Mouse (Mus musculus) monocyte, adult 5-6 weeks (primary cell): Measurements from ENCODE around the gene Gm49387. TPM values are rescaled to one million over a fixed set of nuclear protein-coding genes. Genes with fewer than 3 reads are reported as not detected.

ENCODE experiments used
- total RNA-seq: library from RNA; stranded (forward); fragments of 200-1000, 200-491, 200-594 nt; gene quantifications from 3 replicates; pipeline ENCODE4 v1.2.3, GENCODE M21; 2017

The Gm49387 gene
- total RNA-seq, 1 experiment from 2014 or later, result not detected

Other genes with a start within 250 kb of the Gm49387 start
- 37.1 to 51.1 TPM (median 40.7 TPM) in 3 replicates for gene Sh3bp5, start 204.8 kb downstream of the Gm49387 start, total RNA-seq
- 29.3 to 40.9 TPM (median 37.0 TPM) in 3 replicates for gene Eaf1, start 146.5 kb downstream of the Gm49387 start, total RNA-seq
- 46.2 to 75.1 TPM (median 57.2 TPM) in 3 replicates for gene Mettl6, start 145.8 kb downstream of the Gm49387 start, total RNA-seq
- gene Colq, start 49.5 kb downstream of the Gm49387 start, total RNA-seq, result 0.19 to 1.0 TPM in 2 of 3 replicates, not detected in the other
- gene Btd, start 150 bp upstream of the Gm49387 start, total RNA-seq, result 2.1 to 9.9 TPM (median 9.9 TPM) in 3 replicates
- 10.1 to 31.8 TPM (median 11.9 TPM) in 3 replicates for gene Hacl1, start 408 bp upstream of the Gm49387 start, total RNA-seq
- 6.5 to 17.1 TPM (median 9.9 TPM) in 3 replicates for gene Ankrd28, start 189.8 kb upstream of the Gm49387 start, total RNA-seq